Mouse (Mus musculus): ENCODE measurements at regions not wholly inside any gene's neighbourhood (a gene's known extent, or its start where the extent isn't known, plus 50 kb on each side); places are given as distances from the start of the nearest gene placed in this dataset.

- Histone ChIP-seq H3K4me2 (ENCODE audit: low read depth, low read length) (no peak overlapping the region), H3K27ac (ENCODE audit: low read length) (no peak overlapping the region), H3K36me3 (ENCODE audit: control insufficient read depth, insufficient read depth) (no peaks in the 10 kb centered on the region), H3K9ac (ENCODE audit: low read length) (no peak overlapping the region), H3K9me3 (replicated peaks; ENCODE audit: control insufficient read depth, low read length) (no peaks in the 10 kb centered on the region; the same call in 1 of the 2 replicates), H3K27me3 (ENCODE audit: control insufficient read depth, insufficient read depth, low read length) (peaks cover 3% of the 10 kb centered on the region; the same call in 1 of the 2 replicates), H3K4me1 (ENCODE audit: control insufficient read depth, insufficient read depth, low read length) (no peaks in the 10 kb centered on the region), H3K4me3 (ENCODE audit: low read length) (no peak overlapping the region)
- no peak for ATAC-seq (replicated peaks; ENCODE audit: extremely low read depth, insufficient read depth, low FRiP score)
- 33% methylated on average over 3 of the region's 3 CpGs for WGBS
These were observed 339.1 kb upstream of the Auts2 start for GRCm38 (mm10) chr5:132882291-132882690.

DNA sequence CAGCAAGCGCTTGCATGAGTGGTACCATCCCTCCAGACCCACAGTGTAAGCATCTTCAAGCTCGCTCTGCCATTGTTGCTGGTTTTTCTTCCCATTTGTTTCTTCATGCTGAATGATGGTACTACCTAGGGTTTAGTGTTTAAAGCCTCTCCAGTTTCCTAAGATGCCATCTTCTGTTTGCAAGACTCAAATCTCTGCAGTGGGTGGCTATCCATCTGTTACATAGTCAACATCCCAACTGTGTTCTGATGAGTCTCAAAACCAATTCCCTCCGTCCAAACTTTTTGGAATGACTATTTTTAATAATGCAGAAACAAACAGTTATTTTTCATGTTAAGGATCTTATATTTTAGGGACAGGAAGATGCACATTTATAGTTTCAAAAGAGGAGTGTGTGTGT is 338.0 kb upstream of the Auts2 start:
- H3K4me3 ChIP-seq (ENCODE audit: low read length): no peak overlapping the region
- no peak for ATAC-seq (replicated peaks; ENCODE audit: extremely low read depth, insufficient read depth, low FRiP score)
- 90% methylated on average over 3 of the region's 3 CpGs for WGBS
- H3K27me3 ChIP-seq (ENCODE audit: control insufficient read depth, insufficient read depth, low read length): peaks cover 3% of the 10 kb centered on the region; the same call in 1 of the 2 replicates
- no peak overlapping the region for H3K27ac ChIP-seq (ENCODE audit: low read length)
- no peaks in the 10 kb centered on the region for H3K36me3 ChIP-seq (ENCODE audit: control insufficient read depth, insufficient read depth)
- no peak overlapping the region for H3K4me2 ChIP-seq (ENCODE audit: low read depth, low read length)
- no peaks in the 10 kb centered on the region for H3K9me3 ChIP-seq (replicated peaks; ENCODE audit: control insufficient read depth, low read length)
- no peak overlapping the region for H3K9ac ChIP-seq (ENCODE audit: low read length)
- H3K4me1 ChIP-seq (ENCODE audit: control insufficient read depth, insufficient read depth, low read length): no peaks in the 10 kb centered on the region

- no peak overlapping the region for H3K9ac ChIP-seq (ENCODE audit: low read length)
- H3K27ac ChIP-seq (ENCODE audit: low read length): no peak overlapping the region
- no peak overlapping the region for H3K4me2 ChIP-seq (ENCODE audit: low read depth, low read length)
- H3K36me3 ChIP-seq (ENCODE audit: control insufficient read depth, insufficient read depth): no peaks in the 10 kb centered on the region
- no peaks in the 10 kb centered on the region for H3K9me3 ChIP-seq (replicated peaks; ENCODE audit: control insufficient read depth, low read length)
- H3K4me3 ChIP-seq (ENCODE audit: low read length): no peak overlapping the region
- WGBS: 36% methylated on average over 6 of the region's 6 CpGs
- no peak for ATAC-seq (replicated peaks; ENCODE audit: extremely low read depth, insufficient read depth, low FRiP score)
- no peaks in the 10 kb centered on the region for H3K4me1 ChIP-seq (ENCODE audit: control insufficient read depth, insufficient read depth, low read length)
- H3K27me3 ChIP-seq (ENCODE audit: control insufficient read depth, insufficient read depth, low read length): no peaks in the 10 kb centered on the region
These were observed 333.2 kb upstream of the Auts2 start for GRCm38 (mm10) chr5:132876336-132876840.

DNA sequence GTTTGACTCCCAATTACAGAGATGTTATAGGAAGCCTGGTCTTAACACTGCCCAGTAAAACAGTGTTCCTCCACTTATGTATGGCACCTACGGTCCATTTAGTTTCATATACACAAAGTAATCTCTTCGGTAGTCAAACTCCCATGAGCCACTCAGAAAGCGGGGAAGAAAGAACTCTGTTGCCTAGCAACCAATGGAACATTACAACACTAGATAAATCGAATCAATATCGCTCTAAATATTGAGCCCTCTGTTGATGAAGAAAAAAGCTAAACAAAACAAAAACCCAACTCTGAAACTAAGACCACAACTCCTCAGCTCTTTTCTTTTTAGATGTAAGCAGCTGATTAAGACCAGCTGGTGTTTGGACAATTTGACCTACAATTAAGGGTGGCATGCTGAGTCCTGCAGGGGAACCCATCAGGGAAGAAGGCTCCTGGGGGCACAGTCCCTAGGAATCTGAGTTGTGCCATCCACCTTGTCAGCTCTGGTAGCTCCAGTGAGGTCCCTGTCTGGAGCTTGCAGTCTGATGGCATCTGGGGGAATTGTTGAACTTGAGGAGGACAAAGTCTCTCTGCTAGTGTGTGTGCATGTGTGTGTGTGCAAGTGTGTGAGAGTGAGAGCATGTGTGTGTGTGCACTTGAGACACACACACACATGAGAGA is 315.8 kb upstream of the Auts2 start:
- Histone ChIP-seq H3K9ac (ENCODE audit: low read length) (no peak overlapping the region), H3K4me1 (ENCODE audit: control insufficient read depth, insufficient read depth, low read length) (peaks cover 5% of the 10 kb centered on the region; the same call in 1 of the 2 replicates), H3K27ac (ENCODE audit: low read length) (no peak overlapping the region), H3K4me3 (ENCODE audit: low read length) (no peak overlapping the region), H3K9me3 (replicated peaks; ENCODE audit: control insufficient read depth, low read length) (0 out of 2 replicates have a peak, but pooled peaks cover 2% of the 10 kb centered on the region), H3K27me3 (ENCODE audit: control insufficient read depth, insufficient read depth, low read length) (no peaks in the 10 kb centered on the region), H3K36me3 (ENCODE audit: control insufficient read depth, insufficient read depth) (no peaks in the 10 kb centered on the region), H3K4me2 (ENCODE audit: low read depth, low read length) (no peak overlapping the region)
- no peak for ATAC-seq (replicated peaks; ENCODE audit: extremely low read depth, insufficient read depth, low FRiP score)
- 83% methylated on average over 5 of the region's 5 CpGs for WGBS

DNA sequence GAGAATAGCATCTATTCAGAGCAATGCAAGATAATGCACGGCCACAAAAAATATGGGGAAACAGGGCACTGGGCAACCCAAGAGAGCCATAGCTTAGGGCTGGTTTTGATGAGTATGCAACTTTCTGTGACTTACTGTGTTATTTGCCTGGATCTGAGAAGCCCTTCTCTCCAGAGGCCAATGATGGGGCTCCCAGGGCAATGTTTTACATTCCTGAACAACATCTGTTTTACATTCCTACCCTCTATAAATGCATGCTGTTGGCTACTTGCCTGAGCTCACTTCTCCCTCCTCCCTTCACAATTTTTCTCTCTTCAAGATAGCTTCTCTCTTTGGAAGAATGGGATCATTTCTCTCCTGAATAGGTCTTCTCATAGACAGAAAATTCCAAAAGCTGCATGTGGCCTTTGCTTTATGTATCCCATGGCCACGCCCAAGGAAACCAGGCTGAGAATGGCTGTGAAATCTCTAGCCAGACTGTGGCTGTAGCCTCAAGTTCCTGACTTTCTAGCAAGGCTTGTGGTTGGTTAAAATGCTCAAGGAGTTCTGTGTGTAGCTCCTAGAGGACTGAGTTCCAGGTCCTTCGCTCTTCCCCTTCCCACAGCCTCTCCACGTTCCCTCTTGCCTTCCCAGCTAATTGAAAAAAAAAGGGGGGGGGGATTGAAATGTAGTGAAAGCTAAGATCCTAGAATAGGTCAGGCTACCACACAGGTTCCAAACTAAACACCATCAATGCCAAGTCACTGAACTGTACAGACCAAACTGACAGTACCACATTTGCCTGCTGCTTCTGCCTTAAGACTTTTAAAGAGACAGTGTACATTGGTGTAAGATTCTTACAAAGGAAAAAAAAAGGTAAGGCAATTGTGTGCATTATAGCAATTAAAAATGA is 312.7 kb upstream of the Auts2 start:
- WGBS: 58% methylated on average over 4 of the region's 4 CpGs
- Histone ChIP-seq H3K4me2 (ENCODE audit: low read depth, low read length) (no peak overlapping the region), H3K27me3 (ENCODE audit: control insufficient read depth, insufficient read depth, low read length) (no peaks in the 10 kb centered on the region), H3K4me1 (ENCODE audit: control insufficient read depth, insufficient read depth, low read length) (peaks cover 5% of the 10 kb centered on the region; the same call in 1 of the 2 replicates), H3K36me3 (ENCODE audit: control insufficient read depth, insufficient read depth) (no peaks in the 10 kb centered on the region), H3K9ac (ENCODE audit: low read length) (no peak overlapping the region), H3K9me3 (replicated peaks; ENCODE audit: control insufficient read depth, low read length) (0 out of 2 replicates have a peak, but pooled peaks cover 2% of the 10 kb centered on the region), H3K4me3 (ENCODE audit: low read length) (no peak overlapping the region), H3K27ac (ENCODE audit: low read length) (no peak overlapping the region)
- no peak for ATAC-seq (replicated peaks; ENCODE audit: extremely low read depth, insufficient read depth, low FRiP score)

DNA sequence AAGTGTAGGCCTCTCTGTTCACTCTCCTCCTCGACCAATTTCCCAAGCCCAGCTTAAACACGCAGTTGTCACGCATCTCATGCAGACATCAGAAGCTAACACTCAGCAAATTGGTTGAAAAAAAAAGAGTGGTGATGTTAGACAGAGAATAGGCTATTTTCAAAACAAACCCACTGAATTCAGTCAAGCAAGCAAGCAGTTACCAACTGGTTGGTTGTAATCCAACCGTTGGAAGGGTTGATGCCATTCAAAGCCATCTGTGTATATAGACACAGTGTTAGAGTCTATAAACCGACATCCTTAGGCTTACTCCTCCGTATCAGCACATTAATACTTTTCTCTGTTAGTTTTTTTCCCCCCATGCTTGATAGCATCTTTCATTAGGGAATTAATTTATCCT is 307.6 kb upstream of the Auts2 start:
- WGBS: 79% methylated on average over 6 of the region's 6 CpGs
- Histone ChIP-seq H3K27me3 (ENCODE audit: control insufficient read depth, insufficient read depth, low read length) (no peaks in the 10 kb centered on the region), H3K4me1 (ENCODE audit: control insufficient read depth, insufficient read depth, low read length) (peaks cover 2% of the 10 kb centered on the region; the same call in 1 of the 2 replicates), H3K9me3 (replicated peaks; ENCODE audit: control insufficient read depth, low read length) (no peaks in the 10 kb centered on the region), H3K36me3 (ENCODE audit: control insufficient read depth, insufficient read depth) (no peaks in the 10 kb centered on the region), H3K4me2 (ENCODE audit: low read depth, low read length) (no peak overlapping the region), H3K9ac (ENCODE audit: low read length) (no peak overlapping the region), H3K4me3 (ENCODE audit: low read length) (no peak overlapping the region), H3K27ac (ENCODE audit: low read length) (no peak overlapping the region)
- ATAC-seq (replicated peaks; ENCODE audit: extremely low read depth, insufficient read depth, low FRiP score): no peak

GRCm38 (mm10) chr5:132848086-132848485 is 304.9 kb upstream of the Auts2 start:
- H3K4me2 ChIP-seq (ENCODE audit: low read depth, low read length): no peak overlapping the region

DNA sequence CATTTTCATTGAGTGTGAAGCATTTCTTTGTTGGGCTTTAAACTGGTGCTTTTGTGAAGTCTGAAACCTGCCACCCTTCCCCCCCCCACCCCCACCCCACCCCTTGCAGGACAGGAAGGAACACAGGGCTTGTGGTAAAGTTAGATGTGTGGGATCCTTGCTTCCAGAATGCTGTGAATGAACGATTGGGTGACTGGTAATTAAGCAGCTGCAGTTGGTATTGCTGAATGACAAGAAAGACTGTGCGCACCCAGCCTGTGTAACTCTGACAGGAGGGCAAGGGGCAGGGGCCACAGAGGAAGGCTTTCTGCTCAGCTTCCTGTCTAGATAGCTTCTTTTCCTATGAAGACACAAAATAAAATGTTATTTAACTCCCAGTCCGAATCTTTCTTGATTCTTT is 300.1 kb upstream of the Auts2 start:
- Histone ChIP-seq H3K27ac (ENCODE audit: low read length) (no peak overlapping the region), H3K9me3 (replicated peaks; ENCODE audit: control insufficient read depth, low read length) (no peaks in the 10 kb centered on the region), H3K4me3 (ENCODE audit: low read length) (no peak overlapping the region), H3K4me2 (ENCODE audit: low read depth, low read length) (no peak overlapping the region), H3K27me3 (ENCODE audit: control insufficient read depth, insufficient read depth, low read length) (no peaks in the 10 kb centered on the region), H3K36me3 (ENCODE audit: control insufficient read depth, insufficient read depth) (no peaks in the 10 kb centered on the region), H3K9ac (ENCODE audit: low read length) (no peak overlapping the region), H3K4me1 (ENCODE audit: control insufficient read depth, insufficient read depth, low read length) (no peaks in the 10 kb centered on the region)
- ATAC-seq (replicated peaks; ENCODE audit: extremely low read depth, insufficient read depth, low FRiP score): no peak
- WGBS: 49% methylated on average over 3 of the region's 3 CpGs

More at GRCm38 (mm10) chr5:132848086-132848485, 304.9 kb upstream of the Auts2 start:
- ATAC-seq (replicated peaks; ENCODE audit: extremely low read depth, insufficient read depth, low FRiP score): no peak
- Histone ChIP-seq H3K9me3 (replicated peaks; ENCODE audit: control insufficient read depth, low read length) (no peaks in the 10 kb centered on the region), H3K4me1 (ENCODE audit: control insufficient read depth, insufficient read depth, low read length) (no peaks in the 10 kb centered on the region), H3K4me3 (ENCODE audit: low read length) (no peak overlapping the region), H3K36me3 (ENCODE audit: control insufficient read depth, insufficient read depth) (no peaks in the 10 kb centered on the region), H3K27ac (ENCODE audit: low read length) (no peak overlapping the region), H3K27me3 (ENCODE audit: control insufficient read depth, insufficient read depth, low read length) (no peaks in the 10 kb centered on the region), H3K9ac (ENCODE audit: low read length) (no peak overlapping the region)
- 73% methylated on average over 3 of the region's 3 CpGs for WGBS

DNA sequence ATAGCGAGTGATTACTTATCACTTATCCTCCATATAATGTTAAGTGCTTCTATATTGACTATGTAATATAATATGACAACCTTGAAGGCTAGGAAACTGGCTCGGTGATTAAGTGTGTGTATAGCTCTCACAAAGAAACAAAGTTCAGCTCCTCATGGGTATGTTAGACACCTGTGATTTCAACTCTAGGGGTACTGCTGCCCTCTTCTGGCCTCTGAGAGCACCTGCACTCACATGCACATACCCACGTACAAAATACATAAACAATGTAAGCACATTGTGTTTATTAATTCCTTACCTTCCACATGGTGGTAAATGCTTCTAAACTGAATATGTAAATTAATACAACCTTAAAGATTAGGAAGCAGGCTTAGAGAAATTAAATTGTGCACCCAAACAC is 298.6 kb upstream of the Auts2 start:
- Histone ChIP-seq H3K27ac (ENCODE audit: low read length) (no peak overlapping the region), H3K4me1 (ENCODE audit: control insufficient read depth, insufficient read depth, low read length) (no peaks in the 10 kb centered on the region), H3K9ac (ENCODE audit: low read length) (no peak overlapping the region), H3K27me3 (ENCODE audit: control insufficient read depth, insufficient read depth, low read length) (no peaks in the 10 kb centered on the region), H3K4me3 (ENCODE audit: low read length) (no peak overlapping the region), H3K4me2 (ENCODE audit: low read depth, low read length) (no peak overlapping the region), H3K36me3 (ENCODE audit: control insufficient read depth, insufficient read depth) (no peaks in the 10 kb centered on the region), H3K9me3 (replicated peaks; ENCODE audit: control insufficient read depth, low read length) (no peaks in the 10 kb centered on the region)
- ATAC-seq (replicated peaks; ENCODE audit: extremely low read depth, insufficient read depth, low FRiP score): no peak
- WGBS: 88% methylated on average over 3 of the region's 3 CpGs

Data from heart, embryonic 16.5 days (tissue).